Comparison of ENCODE assay signal across 19 mouse cellular contexts in genomic region chrX:87483416-87483815, GRCm38 (mm10).
A peak's percentile ranks its signal among the peaks of the same experiment; 100 is the strongest.
DNase-seq lines count a peak whose midpoint lies in the region; ATAC-seq lines count a peak whose summit lies in the region.
"Had no signal": no experiment of that assay in that cellular context is flagged by ENCODE, and none has a peak within 500 bp of the region (broad histone marks: within the 10 kb centered on the region; RNA-seq: fewer than 3 reads in every experiment).

No protein-coding gene starts in this region.

- DNase-seq in cerebellum, postnatal 4 days (ENCODE audit: low spot score in 2 of 2), result no peak
- DNase-seq in brain, adult 2 months (ENCODE audit: low read depth, low spot score), result peak; percentile 48
- peak; percentile 63 for DNase-seq in cerebellum, adult 9-10 months
- peak; percentile 13 to 25 for DNase-seq in cerebellum, postnatal 36 days
- no peak for DNase-seq in left cerebral cortex, adult 9 months (ENCODE audit: low spot score in 2 of 2)
- no peak for DNase-seq in yolk sac, embryonic 10.5 days (ENCODE audit: low spot score)
- DNase-seq: adrenal gland, postnatal 10 days; adrenal gland, postnatal 36 days; gastrocnemius, postnatal 36 days; heart, adult 2 months; heart, postnatal 14 days; heart, postnatal 4 days; kidney, adult 18-20 months had no signal

- 0 out of 2 replicates have a peak, but pooled peaks have one; percentile 36 for ATAC-seq in cerebellum, adult (ENCODE audit: insufficient number of reproducible peaks, low FRiP score, low TSS enrichment)
- ATAC-seq: forebrain, embryonic 15.5 days; hindbrain, postnatal 0 days; inflammation-experienced regulatory T-cells, adult 6 months; intestine, embryonic 16.5 days; Patski had no signal

Comparison
In these comparisons a context has a peak if more than half of its experiments do, and no peak if none do; other contexts are left out.
1. DNase-seq: peak in brain, adult 2 months (single experiment), cerebellum, adult 9-10 months (single experiment) and cerebellum, postnatal 36 days (2 of 2); none in cerebellum, postnatal 4 days (0 of 2), left cerebral cortex, adult 9 months (0 of 2) and yolk sac, embryonic 10.5 days (single experiment).